Mouse (Mus musculus) ES-Bruce4 (cell line): ENCODE measurements around the gene Anapc13.

Source experiments
- CTCF ChIP-seq: IDR thresholded peaks from one replicate; pipeline ENCODE4 v1.8.1; 2011; ENCODE audit warnings: low read depth, low read length
- EP300 ChIP-seq: IDR thresholded peaks from 2 replicates; pipeline ENCODE4 v1.6.1; 2011; ENCODE audit warnings: low read depth, low read length; ENCODE audit not compliant: insufficient read depth

DNA sequence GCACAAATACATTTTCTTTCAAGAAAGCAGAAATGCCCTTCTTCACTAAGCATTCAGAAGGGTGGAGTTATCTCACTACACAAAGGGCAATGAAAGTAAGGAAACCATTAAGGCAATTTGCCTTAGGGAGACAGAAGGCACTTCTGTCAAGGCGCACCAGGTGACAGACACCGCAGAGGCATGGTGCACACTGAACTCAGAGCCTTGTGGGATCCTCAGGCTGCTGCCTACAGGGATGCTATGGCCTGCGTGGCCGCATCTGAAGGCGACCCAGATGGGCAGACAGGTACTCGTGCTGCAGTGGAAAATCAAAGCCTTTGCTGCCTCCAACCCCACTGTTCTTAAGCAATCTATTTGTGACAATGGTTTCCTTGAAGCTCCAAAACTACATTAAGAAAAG is 20.9 kb upstream of the Anapc13 start:
- no peak for TF ChIP-seq CTCF
- TF ChIP-seq EP300: no peak
